Mouse (Mus musculus): ENCODE data around the gene Ubtd1. TPM values are rescaled to one million over a fixed set of nuclear protein-coding genes. Genes with fewer than 3 reads are reported as not detected.
A peak's percentile ranks its signal among the peaks of the same experiment; 100 is the strongest.

Gene Ubtd1
- total RNA-seq, 2 experiments from 2014 or later, result 17.7 to 19.2 TPM

GRCm38 (mm10) chr19:41993484-41993883, 11.9 kb downstream of the Ubtd1 start:
- DNase-seq, result peak; percentile 87

- no peak for DNase-seq
Measured at GRCm38 (mm10) chr19:41994023-41994422, 12.5 kb downstream of the Ubtd1 start.

- no peak for DNase-seq
Measured at GRCm38 (mm10) chr19:41995483-41995882, 13.9 kb downstream of the Ubtd1 start.

GRCm38 (mm10) chr19:41997090-41997489, 15.5 kb downstream of the Ubtd1 start:
- DNase-seq, result peak in 1 of 2 experiments; percentile 48

GRCm38 (mm10) chr19:41998770-41999548, 17.4 kb downstream of the Ubtd1 start:
- peak in 1 of 2 experiments; percentile 65 for DNase-seq

GRCm38 (mm10) chr19:41999688-42000283, 18.2 kb downstream of the Ubtd1 start:
- peak; percentile 23 to 69 for DNase-seq

GRCm38 (mm10) chr19:42000446-42000958, 18.9 kb downstream of the Ubtd1 start:
- DNase-seq, result peak; percentile 55 to 64

- no peak for DNase-seq
Measured at GRCm38 (mm10) chr19:42001253-42001980, 19.9 kb downstream of the Ubtd1 start.

GRCm38 (mm10) chr19:42004258-42004657, 22.7 kb downstream of the Ubtd1 start:
- DNase-seq, result peak in 1 of 2 experiments; percentile 22

GRCm38 (mm10) chr19:42005616-42006015, 24.1 kb downstream of the Ubtd1 start:
- peak; percentile 32 to 59 for DNase-seq

- no peak for DNase-seq
Measured at GRCm38 (mm10) chr19:42006568-42006967, 25.0 kb downstream of the Ubtd1 start.

GRCm38 (mm10) chr19:42008586-42008985, 27.0 kb downstream of the Ubtd1 start:
- peak in 1 of 2 experiments; percentile 17 for DNase-seq

GRCm38 (mm10) chr19:42009067-42009466, 27.5 kb downstream of the Ubtd1 start:
- no peak for DNase-seq

GRCm38 (mm10) chr19:42010436-42010835, 28.9 kb downstream of the Ubtd1 start:
- DNase-seq, result no peak

GRCm38 (mm10) chr19:42011123-42011522, 29.6 kb downstream of the Ubtd1 start:
- DNase-seq, result no peak

- DNase-seq, result no peak
Measured at GRCm38 (mm10) chr19:42014231-42014825, 32.8 kb downstream of the Ubtd1 start.

GRCm38 (mm10) chr19:42015001-42015400, 33.4 kb downstream of the Ubtd1 start:
- no peak for DNase-seq

- no peak for DNase-seq
Measured at GRCm38 (mm10) chr19:42016251-42016650, 34.7 kb downstream of the Ubtd1 start.

GRCm38 (mm10) chr19:42016840-42017239, 35.3 kb downstream of the Ubtd1 start:
- peak; percentile 66 to 81 for DNase-seq

- peak; percentile 82 to 91 for DNase-seq
Measured at GRCm38 (mm10) chr19:42017399-42018247, 36.1 kb downstream of the Ubtd1 start.

- DNase-seq, result peak in 1 of 2 experiments; percentile 20
Measured at GRCm38 (mm10) chr19:42019011-42019522, 37.5 kb downstream of the Ubtd1 start.

Data from heart, adult 18-20 months (tissue).